Mouse (Mus musculus) testis, adult 2 months (tissue): ENCODE data around the gene Tnnt1.

ENCODE experiments used
- CTCF ChIP-seq: fragments of 200-500 bp; IDR thresholded peaks from 2 replicates; pipeline ENCODE4 v1.5.1; 2012; ENCODE audit warnings: low read depth, mild to moderate bottlenecking, inconsistent platforms, low read length, moderate library complexity; ENCODE audit not compliant: control insufficient read depth, insufficient read depth, insufficient replicate concordance
- POLR2A ChIP-seq: fragments of 200-500 bp; IDR thresholded peaks from 2 replicates; pipeline ENCODE4 v1.6.1; 2012; ENCODE audit warnings: low read depth, mild to moderate bottlenecking, inconsistent platforms, low read length, moderate library complexity; ENCODE audit not compliant: control insufficient read depth

DNA sequence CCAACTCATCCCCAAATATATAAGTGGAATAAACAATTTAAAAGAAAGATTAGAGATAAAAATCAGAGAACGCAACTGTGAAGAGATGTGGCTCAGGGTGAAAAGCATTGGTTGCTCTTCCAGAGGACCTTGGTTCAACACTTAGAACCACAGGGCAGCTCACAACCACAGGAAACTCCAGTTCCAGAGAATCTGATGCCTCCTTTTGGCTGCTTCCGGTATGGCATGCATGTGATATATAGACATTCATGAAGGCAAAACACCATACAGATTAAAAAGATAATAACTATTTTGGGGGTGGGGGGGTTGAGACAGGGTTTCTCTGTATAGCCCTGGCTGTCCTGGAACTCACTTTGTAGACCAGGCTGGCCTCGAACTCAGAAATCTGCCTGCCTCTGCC is 46.5 kb upstream of the Tnnt1 start:
- TF ChIP-seq POLR2A (no peak), CTCF (no peak)
